Mouse (Mus musculus) brain, embryonic 14.5 days (tissue): ENCODE data around the gene Sag.

Source experiments
- CTCF ChIP-seq: fragments of 200-500 bp; IDR thresholded peaks from 2 replicates; pipeline ENCODE4 v1.5.1; 2012; ENCODE audit warnings: inconsistent platforms, mild to moderate bottlenecking, moderate library complexity, borderline replicate concordance; ENCODE audit not compliant: insufficient read depth, insufficient read length; ENCODE audit errors: extremely low read depth
- POLR2A ChIP-seq: fragments of 200-500 bp; IDR thresholded peaks from 2 replicates; pipeline ENCODE4 v1.6.1; 2012; ENCODE audit warnings: mild to moderate bottlenecking, inconsistent platforms, borderline replicate concordance; ENCODE audit not compliant: poor library complexity, insufficient read depth, insufficient read length, severe bottlenecking; ENCODE audit errors: extremely low read depth

DNA sequence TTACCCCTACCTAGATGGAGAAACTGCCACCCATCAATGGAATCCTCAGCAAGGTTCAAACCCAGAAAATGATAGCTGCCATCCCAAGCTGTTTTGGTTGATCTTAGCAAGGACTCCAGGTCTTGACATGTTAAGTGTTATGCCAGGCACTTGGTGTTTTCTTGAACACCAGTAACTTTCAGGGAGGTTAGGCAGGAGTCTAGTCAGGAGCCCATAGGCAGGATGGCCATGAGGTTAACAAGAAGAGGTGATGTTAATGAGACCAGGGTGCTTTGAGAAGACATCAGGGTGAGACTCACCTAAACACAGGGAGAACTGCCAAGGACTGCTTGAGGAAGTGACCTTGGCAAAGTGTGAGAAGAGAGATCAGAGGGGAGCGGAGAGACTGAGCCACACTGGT is 54.6 kb downstream of the Sag start:
- TF ChIP-seq CTCF, result no peak
- TF ChIP-seq POLR2A, result no peak
